Mouse (Mus musculus): Measurements from ENCODE around the gene Tfdp1. TPM values are rescaled to one million over a fixed set of nuclear protein-coding genes. Genes with fewer than 3 reads are reported as not detected.

Gene Tfdp1
- polyA plus RNA-seq, 1 experiment from 2014 or later = 124 TPM

- DNase-seq = no peak
- Histone ChIP-seq H3K27ac (peak overlapping the region; percentile 77), H3K27me3 (no peaks in the 10 kb centered on the region), H3K4me1 (replicated peaks) (peaks cover 80% of the 10 kb centered on the region), H3K36me3 (peaks cover 100% of the 10 kb centered on the region), H3K4me2 (peak overlapping the region; percentile 56), H3K4me3 (replicated peaks) (peak overlapping the region; percentile 27), H3K9me3 (replicated peaks) (no peaks in the 10 kb centered on the region), H3K9ac (peak overlapping the region; percentile 63)
- 56% methylated on average over 8 of the region's 8 CpGs for WGBS (ENCODE audit: insufficient replicate concordance)
- ATAC-seq (ENCODE audit: low read depth) = peak; percentile 19
Measured at GRCm38 (mm10) chr8:13352601-13353000, 14.1 kb downstream of the Tfdp1 start.

GRCm38 (mm10) chr8:13353155-13353833 lies 14.7 kb downstream of the Tfdp1 start:
- Histone ChIP-seq H3K4me1 (replicated peaks) (peaks cover 75% of the 10 kb centered on the region), H3K27ac (peak overlapping the region; percentile 77), H3K27me3 (no peaks in the 10 kb centered on the region), H3K9me3 (replicated peaks) (no peaks in the 10 kb centered on the region), H3K4me3 (replicated peaks) (peak overlapping the region; percentile 27), H3K36me3 (peaks cover 100% of the 10 kb centered on the region), H3K9ac (peak overlapping the region; percentile 63), H3K4me2 (peak overlapping the region; percentile 56)
- 27% methylated on average over 9 of the region's 9 CpGs for WGBS (ENCODE audit: insufficient replicate concordance)
- DNase-seq (peak; percentile 52), ATAC-seq (ENCODE audit: low read depth) (peak; percentile 83)

- Histone ChIP-seq H3K9ac (0 out of 2 replicates have a peak overlapping the region, but pooled peaks have one; percentile 8), H3K4me2 (peak overlapping the region; percentile 56), H3K4me1 (replicated peaks) (peaks cover 71% of the 10 kb centered on the region), H3K9me3 (replicated peaks) (no peaks in the 10 kb centered on the region), H3K27me3 (no peaks in the 10 kb centered on the region), H3K36me3 (peaks cover 100% of the 10 kb centered on the region), H3K4me3 (replicated peaks) (no peak overlapping the region), H3K27ac (0 out of 2 replicates have a peak overlapping the region, but pooled peaks have one; percentile 77)
- 59% methylated on average over 4 of the region's 4 CpGs for WGBS (ENCODE audit: insufficient replicate concordance)
- no peak for ATAC-seq (ENCODE audit: low read depth)
- no peak for DNase-seq
Measured at GRCm38 (mm10) chr8:13353883-13354282, 15.3 kb downstream of the Tfdp1 start.

- Histone ChIP-seq H3K4me3 (replicated peaks) (no peak overlapping the region), H3K4me2 (no peak overlapping the region), H3K27me3 (no peaks in the 10 kb centered on the region), H3K27ac (no peak overlapping the region), H3K9ac (no peak overlapping the region), H3K9me3 (replicated peaks) (no peaks in the 10 kb centered on the region), H3K36me3 (peaks cover 100% of the 10 kb centered on the region), H3K4me1 (replicated peaks) (peaks cover 51% of the 10 kb centered on the region)
- 72% methylated on average over 6 of the region's 6 CpGs for WGBS (ENCODE audit: insufficient replicate concordance)
- ATAC-seq (ENCODE audit: low read depth) = no peak
- DNase-seq = no peak
Measured at GRCm38 (mm10) chr8:13356221-13356620, 17.7 kb downstream of the Tfdp1 start.

GRCm38 (mm10) chr8:13356681-13357080 lies 18.1 kb downstream of the Tfdp1 start:
- ATAC-seq (ENCODE audit: low read depth) (no peak), DNase-seq (no peak)
- 64% methylated on average over 10 of the region's 10 CpGs for WGBS (ENCODE audit: insufficient replicate concordance)
- no peak overlapping the region for H3K4me3 ChIP-seq (replicated peaks)
- H3K4me1 ChIP-seq (replicated peaks) = peaks cover 46% of the 10 kb centered on the region
- H3K27ac ChIP-seq = no peak overlapping the region
- no peaks in the 10 kb centered on the region for H3K9me3 ChIP-seq (replicated peaks)
- H3K9ac ChIP-seq = no peak overlapping the region
- no peak overlapping the region for H3K4me2 ChIP-seq
- H3K27me3 ChIP-seq = no peaks in the 10 kb centered on the region
- H3K36me3 ChIP-seq = peaks cover 100% of the 10 kb centered on the region

GRCm38 (mm10) chr8:13360213-13360612 lies 21.7 kb downstream of the Tfdp1 start:
- Histone ChIP-seq H3K27me3 (no peaks in the 10 kb centered on the region), H3K4me2 (no peak overlapping the region)

GRCm38 (mm10) chr8:13361865-13362264 lies 23.3 kb downstream of the Tfdp1 start:
- DNase-seq (no peak), ATAC-seq (ENCODE audit: low read depth) (no peak)
- 90% methylated on average over 6 of the region's 6 CpGs for WGBS (ENCODE audit: insufficient replicate concordance)

More at GRCm38 (mm10) chr8:13360213-13360612, 21.7 kb downstream of the Tfdp1 start:
- Histone ChIP-seq H3K4me1 (replicated peaks) (peaks cover 12% of the 10 kb centered on the region), H3K9me3 (replicated peaks) (no peaks in the 10 kb centered on the region), H3K4me3 (replicated peaks) (no peak overlapping the region), H3K36me3 (peaks cover 98% of the 10 kb centered on the region), H3K27ac (no peak overlapping the region), H3K9ac (no peak overlapping the region)
- no peak for DNase-seq
- no peak for ATAC-seq (ENCODE audit: low read depth)
- WGBS (ENCODE audit: insufficient replicate concordance) = 74% methylated on average over 7 of the region's 7 CpGs

GRCm38 (mm10) chr8:13373151-13373662 lies 34.7 kb downstream of the Tfdp1 start:
- H3K4me2 ChIP-seq = no peak overlapping the region
- peaks cover 95% of the 10 kb centered on the region for H3K36me3 ChIP-seq
- no peak overlapping the region for H3K4me3 ChIP-seq (replicated peaks)
- peak; percentile 25 for DNase-seq
- no peaks in the 10 kb centered on the region for H3K4me1 ChIP-seq (replicated peaks)
- WGBS (ENCODE audit: insufficient replicate concordance) = 76% methylated on average over 8 of the region's 8 CpGs
- H3K9me3 ChIP-seq (replicated peaks) = no peaks in the 10 kb centered on the region
- H3K9ac ChIP-seq = no peak overlapping the region
- H3K27ac ChIP-seq = peak overlapping the region; percentile 31; the same call in 1 of the 2 replicates
- ATAC-seq (ENCODE audit: low read depth) = peak; percentile 55
- H3K27me3 ChIP-seq = no peaks in the 10 kb centered on the region

More at GRCm38 (mm10) chr8:13361865-13362264, 23.3 kb downstream of the Tfdp1 start:
- H3K27me3 ChIP-seq = no peaks in the 10 kb centered on the region
- H3K4me3 ChIP-seq (replicated peaks) = no peak overlapping the region
- H3K9me3 ChIP-seq (replicated peaks) = no peaks in the 10 kb centered on the region
- peaks cover 98% of the 10 kb centered on the region for H3K36me3 ChIP-seq
- H3K4me1 ChIP-seq (replicated peaks) = peaks cover 4% of the 10 kb centered on the region; the same call in 1 of the 2 replicates
- H3K4me2 ChIP-seq = no peak overlapping the region
- H3K27ac ChIP-seq = no peak overlapping the region
- H3K9ac ChIP-seq = no peak overlapping the region

- Histone ChIP-seq H3K4me1 (replicated peaks) (no peaks in the 10 kb centered on the region), H3K9ac (no peak overlapping the region), H3K9me3 (replicated peaks) (no peaks in the 10 kb centered on the region), H3K27ac (no peak overlapping the region), H3K36me3 (peaks cover 31% of the 10 kb centered on the region), H3K4me2 (no peak overlapping the region), H3K4me3 (replicated peaks) (no peak overlapping the region), H3K27me3 (no peaks in the 10 kb centered on the region)
- DNase-seq = no peak
- WGBS (ENCODE audit: insufficient replicate concordance) = 73% methylated on average over 7 of the region's 7 CpGs
- ATAC-seq (ENCODE audit: low read depth) = no peak
Measured at GRCm38 (mm10) chr8:13381630-13382029, 43.1 kb downstream of the Tfdp1 start.

GRCm38 (mm10) chr8:13382536-13382935 lies 44.0 kb downstream of the Tfdp1 start:
- ATAC-seq (ENCODE audit: low read depth) (no peak), DNase-seq (no peak)
- 71% methylated on average over 3 of the region's 3 CpGs for WGBS (ENCODE audit: insufficient replicate concordance)
- no peak overlapping the region for H3K4me2 ChIP-seq
- no peak overlapping the region for H3K9ac ChIP-seq
- H3K36me3 ChIP-seq = peaks cover 22% of the 10 kb centered on the region
- no peaks in the 10 kb centered on the region for H3K27me3 ChIP-seq
- H3K4me3 ChIP-seq (replicated peaks) = no peak overlapping the region
- no peaks in the 10 kb centered on the region for H3K9me3 ChIP-seq (replicated peaks)
- no peaks in the 10 kb centered on the region for H3K4me1 ChIP-seq (replicated peaks)
- no peak overlapping the region for H3K27ac ChIP-seq

- ATAC-seq (ENCODE audit: low read depth) = no peak
- DNase-seq = no peak
- Histone ChIP-seq H3K4me1 (replicated peaks) (no peaks in the 10 kb centered on the region), H3K9me3 (replicated peaks) (no peaks in the 10 kb centered on the region), H3K36me3 (peaks cover 19% of the 10 kb centered on the region), H3K27me3 (no peaks in the 10 kb centered on the region), H3K4me3 (replicated peaks) (no peak overlapping the region), H3K9ac (no peak overlapping the region), H3K4me2 (no peak overlapping the region), H3K27ac (no peak overlapping the region)
- WGBS (ENCODE audit: insufficient replicate concordance) = 76% methylated on average over 4 of the region's 4 CpGs
Measured at GRCm38 (mm10) chr8:13382999-13383398, 44.4 kb downstream of the Tfdp1 start.

- no peaks in the 10 kb centered on the region for H3K36me3 ChIP-seq
- peaks cover 8% of the 10 kb centered on the region for H3K4me1 ChIP-seq (replicated peaks)
- H3K4me3 ChIP-seq (replicated peaks) = no peak overlapping the region
- no peaks in the 10 kb centered on the region for H3K9me3 ChIP-seq (replicated peaks)
- H3K9ac ChIP-seq = no peak overlapping the region
- no peak overlapping the region for H3K4me2 ChIP-seq
- WGBS (ENCODE audit: insufficient replicate concordance) = 68% methylated on average over 13 of the region's 13 CpGs
- H3K27me3 ChIP-seq = no peaks in the 10 kb centered on the region
- no peak for ATAC-seq (ENCODE audit: low read depth)
- H3K27ac ChIP-seq = no peak overlapping the region
- DNase-seq = no peak
Measured at GRCm38 (mm10) chr8:13386366-13386765, 47.8 kb downstream of the Tfdp1 start.
